Mouse (Mus musculus) ES-Bruce4 (cell line): ENCODE measurements at regions not wholly inside any gene's neighbourhood (a gene's known extent, or its start where the extent isn't known, plus 50 kb on each side); places are given as distances from the start of the nearest gene placed in this dataset.

Experiments
- H3K27ac ChIP-seq: 2 replicates; pipeline ENCODE4 v1.5.1; 2012; ENCODE audit warnings: low read length, inconsistent platforms; ENCODE audit not compliant: insufficient read depth
- H3K27me3 ChIP-seq: 2 replicates; pipeline ENCODE4 v1.6.1; 2012; ENCODE audit warnings: mild to moderate bottlenecking, low read length, inconsistent platforms; ENCODE audit not compliant: control insufficient read depth, poor library complexity, insufficient read depth, severe bottlenecking
- H3K36me3 ChIP-seq: 2 replicates; pipeline ENCODE4 v1.6.1; 2012; ENCODE audit warnings: inconsistent platforms, mild to moderate bottlenecking, low read length, moderate library complexity; ENCODE audit not compliant: control insufficient read depth, poor library complexity, insufficient read depth, severe bottlenecking
- H3K4me1 ChIP-seq: one replicate; pipeline ENCODE4 v1.8.1; 2011; ENCODE audit warnings: low read length; ENCODE audit not compliant: control insufficient read depth, insufficient read depth
- H3K4me3 ChIP-seq: 2 replicates; pipeline ENCODE4 v1.5.1; 2011; ENCODE audit warnings: low read depth, mild to moderate bottlenecking, low read length
- H3K9ac ChIP-seq: 2 replicates; pipeline ENCODE4 v1.6.1; 2012; ENCODE audit warnings: low read depth, mild to moderate bottlenecking, inconsistent platforms; ENCODE audit not compliant: poor library complexity, severe bottlenecking
- H3K9me3 ChIP-seq: replicated peaks from 2 replicates; pipeline ENCODE4 v1.6.1; 2012; ENCODE audit warnings: mild to moderate bottlenecking, low read length, inconsistent platforms; ENCODE audit not compliant: control insufficient read depth, poor library complexity, insufficient read depth, severe bottlenecking
- CTCF ChIP-seq: IDR thresholded peaks from one replicate; pipeline ENCODE4 v1.8.1; 2011; ENCODE audit warnings: low read depth, low read length
- EP300 ChIP-seq: IDR thresholded peaks from 2 replicates; pipeline ENCODE4 v1.6.1; 2011; ENCODE audit warnings: low read depth, low read length; ENCODE audit not compliant: insufficient read depth
- POLR2A ChIP-seq: IDR thresholded peaks from one replicate; pipeline ENCODE4 v1.8.1; 2011; ENCODE audit warnings: low read length; ENCODE audit not compliant: insufficient read depth

GRCm38 (mm10) chr3:21569721-21570120 is 506.7 kb upstream of the Tbl1xr1 start:
- H3K9me3 ChIP-seq = no peaks in the 10 kb centered on the region
- no peak overlapping the region for H3K27ac ChIP-seq
- H3K36me3 ChIP-seq = no peaks in the 10 kb centered on the region
- H3K4me1 ChIP-seq = no peaks in the 10 kb centered on the region
- no peaks in the 10 kb centered on the region for H3K27me3 ChIP-seq
- H3K4me3 ChIP-seq = no peak overlapping the region
- no peak for TF ChIP-seq POLR2A
- no peak for TF ChIP-seq EP300
- TF ChIP-seq CTCF = no peak
- no peak overlapping the region for H3K9ac ChIP-seq

GRCm38 (mm10) chr3:21578635-21579034 is 497.8 kb upstream of the Tbl1xr1 start:
- TF ChIP-seq POLR2A = no peak
- TF ChIP-seq CTCF = no peak
- TF ChIP-seq EP300 = no peak
- Histone ChIP-seq H3K27ac (no peak overlapping the region), H3K36me3 (no peaks in the 10 kb centered on the region)

GRCm38 (mm10) chr3:21582122-21582521 is 494.3 kb upstream of the Tbl1xr1 start:
- Histone ChIP-seq H3K27me3 (no peaks in the 10 kb centered on the region), H3K4me1 (no peaks in the 10 kb centered on the region), H3K9me3 (no peaks in the 10 kb centered on the region), H3K4me3 (no peak overlapping the region), H3K9ac (no peak overlapping the region), H3K36me3 (no peaks in the 10 kb centered on the region), H3K27ac (no peak overlapping the region)
- no peak for TF ChIP-seq CTCF
- no peak for TF ChIP-seq EP300
- no peak for TF ChIP-seq POLR2A

More at GRCm38 (mm10) chr3:21578635-21579034, 497.8 kb upstream of the Tbl1xr1 start:
- H3K4me1 ChIP-seq = no peaks in the 10 kb centered on the region
- H3K4me3 ChIP-seq = no peak overlapping the region
- no peaks in the 10 kb centered on the region for H3K27me3 ChIP-seq
- H3K9me3 ChIP-seq = no peaks in the 10 kb centered on the region
- H3K9ac ChIP-seq = no peak overlapping the region

- no peak overlapping the region for H3K27ac ChIP-seq
- TF ChIP-seq EP300 (no peak), CTCF (no peak), POLR2A (no peak)
- no peaks in the 10 kb centered on the region for H3K36me3 ChIP-seq
- no peak overlapping the region for H3K4me3 ChIP-seq
- no peaks in the 10 kb centered on the region for H3K9me3 ChIP-seq
- H3K9ac ChIP-seq = no peak overlapping the region
- no peaks in the 10 kb centered on the region for H3K4me1 ChIP-seq
- no peaks in the 10 kb centered on the region for H3K27me3 ChIP-seq
Measured at GRCm38 (mm10) chr3:21585767-21586166, 490.7 kb upstream of the Tbl1xr1 start.

DNA sequence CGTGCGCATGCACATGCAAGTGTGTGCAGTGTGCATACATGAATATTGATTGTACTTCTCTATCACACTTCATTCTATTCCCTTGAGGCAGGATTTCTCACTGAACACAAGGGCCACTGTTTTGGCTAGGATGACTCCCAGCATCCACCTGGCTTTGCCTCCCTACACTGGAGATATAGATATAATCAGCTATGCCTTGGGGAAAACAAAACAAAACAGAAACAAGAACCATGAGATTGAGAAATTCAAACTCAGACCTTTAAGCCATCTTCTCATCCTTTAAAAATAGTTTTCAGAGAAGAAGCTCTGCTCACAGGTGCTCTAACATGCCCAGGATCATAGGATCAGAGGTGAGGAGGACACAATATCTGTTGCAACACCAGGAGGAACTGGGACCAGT is 469.6 kb upstream of the Tbl1xr1 start:
- Histone ChIP-seq H3K9ac (no peak overlapping the region), H3K27ac (no peak overlapping the region), H3K4me1 (no peaks in the 10 kb centered on the region), H3K9me3 (peaks cover 6% of the 10 kb centered on the region), H3K4me3 (no peak overlapping the region), H3K27me3 (no peaks in the 10 kb centered on the region), H3K36me3 (no peaks in the 10 kb centered on the region)
- no peak for TF ChIP-seq POLR2A
- no peak for TF ChIP-seq CTCF
- TF ChIP-seq EP300 = no peak

- TF ChIP-seq POLR2A = no peak
- TF ChIP-seq EP300 = no peak
- no peak for TF ChIP-seq CTCF
- Histone ChIP-seq H3K36me3 (no peaks in the 10 kb centered on the region), H3K27ac (no peak overlapping the region), H3K9me3 (peaks cover under 1% of the 10 kb centered on the region), H3K4me3 (no peak overlapping the region), H3K4me1 (no peaks in the 10 kb centered on the region), H3K27me3 (no peaks in the 10 kb centered on the region), H3K9ac (no peak overlapping the region)
Measured at GRCm38 (mm10) chr3:21610231-21610630, 466.2 kb upstream of the Tbl1xr1 start.
